Mouse (Mus musculus) midbrain, embryonic 12.5 days (tissue): Measurements from ENCODE around the gene Ric1. TPM values are rescaled to one million over a fixed set of nuclear protein-coding genes. Genes with fewer than 3 reads are reported as not detected.

Source experiments
- ATAC-seq: fragments of 200-750 bp; cut with Nextera tagmentation; 2 replicates; pipeline ENCODE4 v1.8.0; 2017; ENCODE audit warnings: low read depth, moderate TSS enrichment, moderate library complexity; ENCODE audit not compliant: low FRiP score
- H3K27ac ChIP-seq: fragments of 300-500 bp; sonication (generic); replicated peaks from 2 replicates; pipeline ENCODE4 v1.5.1; 2016; ENCODE audit warnings: mild to moderate bottlenecking
- H3K27me3 ChIP-seq: fragments of 300-500 bp; sonication (generic); 2 replicates; pipeline ENCODE4 v1.6.1; 2016; ENCODE audit warnings: mild to moderate bottlenecking
- H3K36me3 ChIP-seq: fragments of 300-500 bp; sonication (generic); 2 replicates; pipeline ENCODE4 v1.6.1; 2016
- H3K4me1 ChIP-seq: fragments of 300-500 bp; sonication (generic); 2 replicates; pipeline ENCODE4 v1.6.1; 2016
- H3K4me2 ChIP-seq: fragments of 300-500 bp; sonication (generic); replicated peaks from 2 replicates; pipeline ENCODE4 v1.6.1; 2016; ENCODE audit warnings: mild to moderate bottlenecking, moderate library complexity
- H3K4me3 ChIP-seq: fragments of 300-500 bp; sonication (generic); 2 replicates; pipeline ENCODE4 v1.5.1; 2016; ENCODE audit warnings: mild to moderate bottlenecking
- H3K9ac ChIP-seq: fragments of 300-500 bp; sonication (generic); replicated peaks from 2 replicates; pipeline ENCODE4 v1.6.1; 2016; ENCODE audit warnings: mild to moderate bottlenecking, moderate library complexity
- H3K9me3 ChIP-seq: fragments of 300-500 bp; sonication (generic); 2 replicates; pipeline ENCODE4 v1.6.1; 2016; ENCODE audit warnings: mild to moderate bottlenecking
- WGBS: fragments of 180-500 bp; shearing (Covaris S2); methylation state at CpG from one replicate; pipeline ENCODE4 v1.1.7; 2016; 5-methylcytosine and 5-hydroxymethylcytosine counted together
- polyA plus RNA-seq: library from polyadenylated mRNA; unstranded; fragments of >200 nt; fragmentation: Nextera tagmentation; extraction: Ambion mirVana; gene quantifications from 2 replicates; pipeline ENCODE4 v1.2.1, GENCODE M21; 2016

The Ric1 gene
- polyA plus RNA-seq, 1 experiment from 2014 or later: 14.0 TPM

DNA sequence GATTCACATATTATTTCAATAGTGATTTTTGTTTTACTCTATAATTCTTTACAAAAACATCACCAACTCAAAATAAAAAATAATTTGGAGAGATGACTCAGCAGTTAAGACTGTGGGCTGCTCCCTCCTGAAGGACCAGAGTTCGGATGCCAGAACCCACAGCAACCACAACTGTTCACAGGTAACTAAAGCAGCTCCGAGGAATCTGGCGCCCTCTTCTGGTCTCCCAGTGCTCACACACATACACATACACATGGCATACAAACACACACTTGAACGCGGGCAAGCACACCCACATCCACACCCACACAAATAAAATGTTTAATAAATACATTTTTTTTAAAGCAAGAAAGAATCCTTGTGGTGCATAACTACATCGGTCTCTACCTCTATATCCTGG lies 122.7 kb downstream of the Ric1 start:
- Histone ChIP-seq H3K36me3 (peaks cover 9% of the 10 kb centered on the region), H3K9me3 (0 out of 2 replicates have a peak, but pooled peaks cover 4% of the 10 kb centered on the region), H3K4me1 (peaks cover 12% of the 10 kb centered on the region), H3K9ac (no peak overlapping the region), H3K4me3 (no peak overlapping the region), H3K4me2 (no peak overlapping the region), H3K27ac (no peak overlapping the region), H3K27me3 (no peaks in the 10 kb centered on the region)
- WGBS: 97% methylated on average over 6 of the region's 6 CpGs
- no peak for ATAC-seq

GRCm38 (mm10) chr19:29647651-29648549 lies 125.8 kb downstream of the Ric1 start, which contains the start of gene Ermp1:
Gene Ermp1, minus strand, starts transcription at chr19:29648415.
- peak within 1 kb of the TSS; percentile 80 for H3K9ac ChIP-seq
- peak; percentile 97 for ATAC-seq
- H3K9me3 ChIP-seq: 0 out of 2 replicates have a peak, but pooled peaks cover 4% of the 10 kb centered on the region
- H3K4me2 ChIP-seq: peak within 1 kb of the TSS; percentile 67
- H3K4me1 ChIP-seq: peaks cover 5% of the 10 kb centered on the region
- under 1% methylated on average over 84 of the region's 90 CpGs for WGBS
- H3K36me3 ChIP-seq: peaks cover 9% of the 10 kb centered on the region
- H3K4me3 ChIP-seq: peak within 1 kb of the TSS; percentile 84
- H3K27me3 ChIP-seq: no peaks in the 10 kb centered on the region
- peak within 1 kb of the TSS; percentile 92 for H3K27ac ChIP-seq

- Histone ChIP-seq H3K27me3 (no peaks in the 10 kb centered on the region), H3K27ac (peak overlapping the region; percentile 92; the same call in 1 of the 2 replicates), H3K9me3 (0 out of 2 replicates have a peak, but pooled peaks cover 4% of the 10 kb centered on the region), H3K36me3 (peaks cover 9% of the 10 kb centered on the region), H3K4me1 (no peaks in the 10 kb centered on the region; the same call in 1 of the 2 replicates), H3K9ac (no peak overlapping the region; the same call in 1 of the 2 replicates), H3K4me3 (peak overlapping the region; percentile 84), H3K4me2 (peak overlapping the region; percentile 67)
- 23% methylated on average over 4 of the region's 4 CpGs for WGBS
- no peak for ATAC-seq
Measured at GRCm38 (mm10) chr19:29648550-29648914, 126.5 kb downstream of the Ric1 start.

GRCm38 (mm10) chr19:29649683-29650082 lies 127.6 kb downstream of the Ric1 start:
- Histone ChIP-seq H3K27me3 (no peaks in the 10 kb centered on the region), H3K9me3 (0 out of 2 replicates have a peak, but pooled peaks cover 4% of the 10 kb centered on the region), H3K4me2 (no peak overlapping the region), H3K27ac (no peak overlapping the region), H3K36me3 (peaks cover 9% of the 10 kb centered on the region), H3K9ac (no peak overlapping the region), H3K4me3 (no peak overlapping the region), H3K4me1 (no peaks in the 10 kb centered on the region; the same call in 1 of the 2 replicates)
- ATAC-seq: no peak
- 90% methylated on average over 1 of the region's 1 CpGs for WGBS

DNA sequence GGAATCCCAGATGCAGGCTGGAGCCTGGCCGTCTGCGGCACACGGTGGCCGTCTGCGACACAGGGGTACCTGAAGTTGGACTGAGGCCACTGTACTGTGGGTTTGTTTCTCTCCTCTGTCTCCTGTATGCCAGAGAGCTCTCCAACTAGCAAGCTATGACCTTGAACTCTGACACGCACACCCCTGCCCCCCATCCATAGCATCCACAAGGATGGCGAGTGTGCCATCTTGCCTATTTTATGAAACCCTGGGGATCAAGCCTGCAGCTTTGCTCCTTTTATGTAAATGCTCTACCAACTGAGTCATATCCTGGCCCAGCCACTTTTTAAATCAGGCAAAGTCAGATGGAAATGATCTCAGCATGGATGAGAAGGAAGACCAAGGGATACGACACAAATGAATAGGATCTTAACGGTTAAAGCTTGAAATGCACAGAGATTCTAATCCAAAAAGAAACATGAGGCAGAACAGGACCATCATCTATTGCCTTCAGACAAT lies 131.7 kb downstream of the Ric1 start:
- Histone ChIP-seq H3K4me2 (no peak overlapping the region), H3K27me3 (no peaks in the 10 kb centered on the region), H3K36me3 (no peaks in the 10 kb centered on the region), H3K9ac (no peak overlapping the region), H3K4me1 (no peaks in the 10 kb centered on the region), H3K9me3 (no peaks in the 10 kb centered on the region), H3K4me3 (no peak overlapping the region), H3K27ac (no peak overlapping the region)
- WGBS: 80% methylated on average over 9 of the region's 9 CpGs
- ATAC-seq: no peak

- H3K4me1 ChIP-seq: no peaks in the 10 kb centered on the region
- no peaks in the 10 kb centered on the region for H3K9me3 ChIP-seq
- H3K4me3 ChIP-seq: no peak overlapping the region
- H3K27me3 ChIP-seq: no peaks in the 10 kb centered on the region
- ATAC-seq: no peak
- no peak overlapping the region for H3K4me2 ChIP-seq
- no peaks in the 10 kb centered on the region for H3K36me3 ChIP-seq
- 47% methylated on average over 6 of the region's 6 CpGs for WGBS
- no peak overlapping the region for H3K9ac ChIP-seq
- H3K27ac ChIP-seq: no peak overlapping the region
Measured at GRCm38 (mm10) chr19:29655148-29655547, 133.1 kb downstream of the Ric1 start.

DNA sequence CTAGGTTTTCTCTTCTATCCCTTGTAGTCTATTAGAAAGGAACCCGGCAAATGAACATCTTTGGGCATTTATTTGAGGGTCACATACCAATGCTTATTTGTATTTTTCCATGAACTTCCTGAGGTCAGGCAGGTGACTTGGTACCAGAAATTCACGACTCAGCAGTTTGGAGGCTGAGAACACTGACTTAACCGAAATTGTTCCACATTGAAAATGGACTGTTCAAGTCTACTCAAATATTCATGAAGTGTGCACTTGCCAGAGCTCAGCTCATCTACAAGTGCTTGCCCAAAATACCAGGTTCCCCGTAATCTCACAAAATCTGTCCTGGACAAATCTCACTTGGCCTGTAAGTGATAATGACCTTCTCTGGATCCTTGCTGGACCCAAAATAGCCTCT lies 133.9 kb downstream of the Ric1 start:
- Histone ChIP-seq H3K4me2 (no peak overlapping the region), H3K4me3 (no peak overlapping the region), H3K9ac (no peak overlapping the region), H3K27ac (no peak overlapping the region), H3K9me3 (no peaks in the 10 kb centered on the region), H3K27me3 (no peaks in the 10 kb centered on the region), H3K36me3 (no peaks in the 10 kb centered on the region), H3K4me1 (no peaks in the 10 kb centered on the region)
- 84% methylated on average over 4 of the region's 4 CpGs for WGBS
- no peak for ATAC-seq

Other genes starting within 250 kb of the Ric1 start
- gene Insl6, start 196.9 kb upstream of the Ric1 start, polyA plus RNA-seq: 4.0 and 5.9 TPM in 2 replicates
- 0.43 and 0.78 TPM in 2 replicates for gene Rln1, start 187.6 kb upstream of the Ric1 start, polyA plus RNA-seq
- gene Plgrkt, start 154.9 kb upstream of the Ric1 start, polyA plus RNA-seq: 70.1 and 72.6 TPM in 2 replicates
- gene Cd274, start 154.8 kb upstream of the Ric1 start, polyA plus RNA-seq: 0.33 and 0.35 TPM in 2 replicates
- not detected in 2 replicates for gene Pdcd1lg2, start 111.4 kb upstream of the Ric1 start, polyA plus RNA-seq
- 14.8 and 16.8 TPM in 2 replicates for gene Ermp1, start 126.1 kb downstream of the Ric1 start, polyA plus RNA-seq
- not detected in 2 replicates for gene Mlana, start 175.5 kb downstream of the Ric1 start, polyA plus RNA-seq